Mouse (Mus musculus) midbrain, postnatal 0 days (tissue): ENCODE measurements around the gene Slc38a10. TPM values are rescaled to one million over a fixed set of nuclear protein-coding genes. Genes with fewer than 3 reads are reported as not detected.
A peak's percentile ranks its signal among the peaks of the same experiment; 100 is the strongest.

Experiments
- ATAC-seq: fragments of 200-750 bp; cut with Nextera tagmentation; 2 replicates; pipeline ENCODE4 v1.8.0; 2017; ENCODE audit warnings: moderate number of reproducible peaks, mild to moderate bottlenecking, moderate TSS enrichment, moderate library complexity; ENCODE audit not compliant: low FRiP score
- DNase-seq: peaks from one replicate; pipeline ENCODE4 v3.0.0-alpha.2; 2015; ENCODE audit warnings: low spot score
- H3K27ac ChIP-seq: fragments of 300-500 bp; sonication (generic); 2 replicates; pipeline ENCODE4 v1.5.1; 2014; ENCODE audit warnings: low read depth, mild to moderate bottlenecking, low read length, mixed read lengths
- H3K27me3 ChIP-seq: fragments of 300-500 bp; sonication (generic); 2 replicates; pipeline ENCODE4 v1.6.1; 2014; ENCODE audit warnings: low read length, control low read depth, mixed read lengths; ENCODE audit not compliant: insufficient read depth
- H3K36me3 ChIP-seq: fragments of 300-500 bp; sonication (generic); 2 replicates; pipeline ENCODE4 v1.6.1; 2014; ENCODE audit warnings: low read length, control low read depth, mixed read lengths; ENCODE audit not compliant: insufficient read depth
- H3K4me1 ChIP-seq: fragments of 300-500 bp; sonication (generic); 2 replicates; pipeline ENCODE4 v1.6.1; 2014; ENCODE audit warnings: mild to moderate bottlenecking, control low read depth, antibody characterized with exemption, low read length, mixed read lengths; ENCODE audit not compliant: insufficient read depth
- H3K4me2 ChIP-seq: fragments of 300-500 bp; sonication (generic); 2 replicates; pipeline ENCODE4 v1.6.1; 2014; ENCODE audit warnings: low read depth, mild to moderate bottlenecking, low read length, mixed read lengths; ENCODE audit not compliant: poor library complexity, severe bottlenecking
- H3K4me3 ChIP-seq: fragments of 300-500 bp; sonication (generic); 2 replicates; pipeline ENCODE4 v1.5.1; 2014; ENCODE audit warnings: low read depth, mild to moderate bottlenecking, low read length, moderate library complexity
- H3K9ac ChIP-seq: fragments of 300-500 bp; sonication (generic); replicated peaks from 2 replicates; pipeline ENCODE4 v1.6.1; 2014; ENCODE audit warnings: mild to moderate bottlenecking, low read length, moderate library complexity, mixed read lengths; ENCODE audit not compliant: poor library complexity, severe bottlenecking
- H3K9me3 ChIP-seq: fragments of 300-500 bp; sonication (generic); 2 replicates; pipeline ENCODE4 v1.6.1; 2016; ENCODE audit warnings: low read length, control low read depth
- CTCF ChIP-seq: IDR thresholded peaks from 2 replicates; pipeline ENCODE4 v1.5.1; 2016; ENCODE audit warnings: antibody characterized with exemption, mild to moderate bottlenecking
- WGBS: fragments of 180-500 bp; shearing (Covaris S2); extraction: QIAGEN DNeasy Blood & Tissue Kit; methylation state at CpG from one replicate; pipeline ENCODE4 v1.1.7; 2014; 5-methylcytosine and 5-hydroxymethylcytosine counted together
- polyA plus RNA-seq: library from polyadenylated mRNA; unstranded; fragments of >200 nt; fragmentation: Nextera tagmentation; extraction: Ambion mirVana; gene quantifications from 2 replicates; pipeline ENCODE4 v1.2.1, GENCODE M21; 2015
- total RNA-seq: library from RNA; depleted of rRNA; stranded (reverse); fragments of >200 nt; gene quantifications from 2 replicates; pipeline ENCODE4 v1.2.3, GENCODE M21; 2014

The Slc38a10 gene
- total and polyA plus RNA-seq, 2 experiments from 2014 or later, result 111 to 171 TPM

- Histone ChIP-seq H3K4me2 (no peak overlapping the region), H3K36me3 (peaks cover 41% of the 10 kb centered on the region), H3K27ac (no peak overlapping the region), H3K9me3 (no peaks in the 10 kb centered on the region), H3K9ac (no peak overlapping the region), H3K27me3 (no peaks in the 10 kb centered on the region), H3K4me1 (no peaks in the 10 kb centered on the region), H3K4me3 (no peak overlapping the region)
- TF ChIP-seq CTCF, result no peak
- no peak for ATAC-seq
- WGBS, result 88% methylated on average over 9 of the region's 9 CpGs
- no peak for DNase-seq
These were observed 43.4 kb downstream of the Slc38a10 start for GRCm38 (mm10) chr11:120107796-120108195.

DNA sequence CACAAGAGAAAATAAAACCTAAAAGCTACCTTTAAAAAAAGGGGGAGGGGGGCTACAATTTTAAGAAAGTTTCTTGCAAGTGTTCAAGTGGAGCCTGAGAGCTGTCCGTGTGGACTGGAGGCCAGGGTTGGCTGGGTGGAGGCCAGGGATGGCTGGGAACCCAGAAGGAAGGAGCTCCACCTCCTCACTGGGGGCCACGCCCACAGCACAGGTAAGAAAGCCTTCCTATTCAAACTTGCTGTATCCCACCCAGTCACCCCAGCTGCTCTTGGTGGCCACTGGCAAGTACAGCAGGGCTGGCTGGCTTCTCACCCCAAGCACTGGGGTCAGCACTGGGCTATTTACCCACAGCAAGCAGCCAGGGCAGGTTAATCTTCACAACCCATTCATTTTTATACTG lies 44.1 kb downstream of the Slc38a10 start:
- Histone ChIP-seq H3K4me2 (no peak overlapping the region), H3K27me3 (no peaks in the 10 kb centered on the region), H3K27ac (no peak overlapping the region), H3K4me1 (no peaks in the 10 kb centered on the region), H3K9ac (no peak overlapping the region), H3K9me3 (no peaks in the 10 kb centered on the region), H3K4me3 (no peak overlapping the region), H3K36me3 (peaks cover 41% of the 10 kb centered on the region)
- DNase-seq (no peak), ATAC-seq (no peak)
- no peak for TF ChIP-seq CTCF
- WGBS, result 94% methylated on average over 2 of the region's 2 CpGs

GRCm38 (mm10) chr11:120103431-120103997 lies 47.6 kb downstream of the Slc38a10 start:
- 95% methylated on average over 3 of the region's 3 CpGs for WGBS
- DNase-seq (no peak), ATAC-seq (no peak)
- Histone ChIP-seq H3K9ac (no peak overlapping the region), H3K4me1 (peaks cover 7% of the 10 kb centered on the region; the same call in 1 of the 2 replicates), H3K4me3 (no peak overlapping the region), H3K4me2 (no peak overlapping the region), H3K27ac (no peak overlapping the region), H3K36me3 (peaks cover 33% of the 10 kb centered on the region), H3K27me3 (no peaks in the 10 kb centered on the region), H3K9me3 (no peaks in the 10 kb centered on the region)
- no peak for TF ChIP-seq CTCF

- ATAC-seq, result no peak
- WGBS, result 1% methylated on average over 3 of the region's 3 CpGs
These were observed 50.1 kb downstream of the Slc38a10 start for GRCm38 (mm10) chr11:120101036-120101435.

DNA sequence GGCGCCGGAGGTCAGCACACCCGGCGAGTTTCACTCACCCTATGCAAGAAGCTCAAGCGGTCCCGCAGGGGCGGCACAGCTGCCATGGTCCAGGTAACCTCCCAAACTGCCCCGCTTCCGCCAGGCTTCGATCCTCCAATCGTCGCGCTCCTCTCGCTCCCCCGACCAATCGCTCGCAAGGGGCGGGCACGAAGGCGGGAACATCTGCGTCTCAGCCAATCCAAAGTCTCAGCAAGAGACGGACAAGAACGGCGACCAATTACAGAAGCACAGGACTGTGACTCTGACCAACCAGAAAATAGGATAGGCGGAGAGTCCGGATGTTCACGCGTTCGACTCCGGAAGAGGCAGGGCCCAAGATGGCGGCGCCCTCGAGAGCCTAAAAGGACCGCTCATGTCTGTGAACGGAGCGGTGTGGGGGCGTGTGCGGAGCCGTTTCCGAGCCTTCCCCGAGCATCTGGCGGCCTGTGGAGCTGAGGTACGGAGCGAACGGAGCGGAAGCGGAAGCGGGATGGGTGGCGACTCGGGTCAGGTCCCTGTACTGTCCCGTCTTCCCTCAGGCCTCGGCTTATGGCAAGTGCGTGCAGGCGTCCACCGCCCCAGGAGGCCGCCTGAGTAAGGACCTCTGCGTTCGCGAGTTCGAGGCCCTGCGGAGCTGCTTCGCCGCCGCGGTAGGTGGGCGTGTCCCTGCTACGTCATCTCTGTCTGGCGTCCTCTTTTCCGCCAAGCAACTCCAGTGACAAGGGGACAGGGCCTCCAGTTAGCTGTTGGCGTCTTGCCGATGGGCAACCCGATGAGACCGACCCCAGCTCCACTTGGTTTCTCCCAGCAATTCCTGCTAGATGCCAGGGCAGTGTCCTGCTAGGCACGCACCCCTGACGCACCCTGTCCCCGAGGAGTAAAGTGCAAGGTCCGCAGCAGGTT lies 52.3 kb downstream of the Slc38a10 start, which contains the start of the genes Tepsin and Ndufaf8:
Gene Tepsin (minus strand): TSS at position 144 of the 924 bp plus-strand sequence.
Gene Ndufaf8 (plus strand): TSS at position 341 of the 924 bp plus-strand sequence.
- peak; percentile 1; the same call in 1 of the 2 replicates for TF ChIP-seq CTCF
- peak within 1 kb of the TSS; percentile 72 for H3K4me3 ChIP-seq
- no peaks in the 10 kb centered on the region for H3K9me3 ChIP-seq
- H3K4me2 ChIP-seq, result peak within 1 kb of the TSS; percentile 96
- ATAC-seq (peak; percentile 97), DNase-seq (peak; percentile 98)
- H3K27me3 ChIP-seq, result no peaks in the 10 kb centered on the region
- peak within 1 kb of the TSS; percentile 80 for H3K9ac ChIP-seq
- under 1% methylated on average over 77 of the region's 77 CpGs for WGBS
- peak within 1 kb of the TSS; percentile 89 for H3K27ac ChIP-seq
- H3K36me3 ChIP-seq, result peaks cover 20% of the 10 kb centered on the region
- H3K4me1 ChIP-seq, result peaks cover 13% of the 10 kb centered on the region; the same call in 1 of the 2 replicates

More at GRCm38 (mm10) chr11:120101036-120101435, 50.1 kb downstream of the Slc38a10 start:
- DNase-seq, result peak; percentile 84
- Histone ChIP-seq H3K4me1 (peaks cover 13% of the 10 kb centered on the region; the same call in 1 of the 2 replicates), H3K4me3 (no peak overlapping the region), H3K4me2 (no peak overlapping the region), H3K27ac (peak overlapping the region; percentile 67), H3K9ac (no peak overlapping the region), H3K27me3 (no peaks in the 10 kb centered on the region), H3K36me3 (peaks cover 29% of the 10 kb centered on the region), H3K9me3 (no peaks in the 10 kb centered on the region)
- TF ChIP-seq CTCF, result peak; percentile 93
